Mouse (Mus musculus) embryonic fibroblast, embryonic 13.5 days (primary cell): ENCODE measurements around the gene Atp1b2. TPM values are rescaled to one million over a fixed set of nuclear protein-coding genes. Genes with fewer than 3 reads are reported as not detected.

Experiments used
- H3K27ac ChIP-seq: 2 replicates; pipeline ENCODE4 v1.5.1; 2012; ENCODE audit warnings: low read length, control low read depth, inconsistent platforms; ENCODE audit not compliant: insufficient read depth
- H3K4me1 ChIP-seq: 2 replicates; pipeline ENCODE4 v1.6.1; 2011; ENCODE audit warnings: low read length; ENCODE audit not compliant: control insufficient read depth, insufficient read depth
- H3K4me3 ChIP-seq: 2 replicates; pipeline ENCODE4 v1.5.1; 2011; ENCODE audit warnings: mild to moderate bottlenecking, control low read depth, low read length; ENCODE audit not compliant: insufficient read depth
- CTCF ChIP-seq: IDR thresholded peaks from 2 replicates; pipeline ENCODE4 v1.5.1; 2011; ENCODE audit warnings: mild to moderate bottlenecking, control low read depth, low read length, moderate library complexity, borderline replicate concordance; ENCODE audit not compliant: insufficient read depth
- POLR2A ChIP-seq: IDR thresholded peaks from 2 replicates; pipeline ENCODE4 v1.6.1; 2011; ENCODE audit warnings: low read depth, mild to moderate bottlenecking, control low read depth, low read length, moderate library complexity
- polyA plus RNA-seq: library from polyadenylated mRNA; stranded (reverse); fragments of >200 nt; gene quantifications from 2 replicates; pipeline ENCODE4 v1.2.4, GENCODE M21; 2011; ENCODE audit warnings: low read depth; ENCODE audit not compliant: missing spikeins, insufficient read length

The Atp1b2 gene
- polyA plus RNA-seq, 1 experiment: 2.7 TPM

- no peak overlapping the region for H3K4me3 ChIP-seq
- TF ChIP-seq CTCF: no peak
- no peak for TF ChIP-seq POLR2A
- H3K27ac ChIP-seq: no peak overlapping the region
- no peaks in the 10 kb centered on the region for H3K4me1 ChIP-seq
These were observed 12.9 kb downstream of the Atp1b2 start for GRCm38 (mm10) chr11:69592799-69593198.

GRCm38 (mm10) chr11:69591899-69592637 is 13.7 kb downstream of the Atp1b2 start:
- no peak for TF ChIP-seq CTCF
- Histone ChIP-seq H3K4me1 (no peaks in the 10 kb centered on the region), H3K4me3 (no peak overlapping the region), H3K27ac (no peak overlapping the region)

GRCm38 (mm10) chr11:69591424-69591823 is 14.3 kb downstream of the Atp1b2 start:
- TF ChIP-seq CTCF (no peak), POLR2A (no peak)
- Histone ChIP-seq H3K27ac (no peak overlapping the region), H3K4me1 (no peaks in the 10 kb centered on the region), H3K4me3 (no peak overlapping the region)

DNA sequence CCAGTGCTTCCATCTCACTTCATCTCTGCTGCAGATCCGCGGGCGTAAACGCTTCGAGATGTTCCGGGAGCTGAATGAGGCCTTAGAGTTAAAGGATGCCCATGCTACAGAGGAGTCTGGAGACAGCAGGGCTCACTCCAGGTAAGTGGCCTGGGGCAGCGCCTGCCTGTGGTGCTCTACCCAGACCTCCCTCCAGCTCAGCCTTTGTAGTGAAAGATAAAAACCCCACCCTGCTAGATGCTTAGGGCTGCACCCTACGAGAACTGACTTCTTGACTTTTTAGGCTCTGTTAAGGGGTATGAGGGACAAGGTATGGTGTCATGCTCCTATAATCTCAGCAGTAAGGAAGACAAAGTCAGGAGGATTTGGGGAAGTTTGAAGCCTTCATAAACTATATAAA is 15.1 kb downstream of the Atp1b2 start:
- H3K4me3 ChIP-seq: no peak overlapping the region
- TF ChIP-seq CTCF: no peak
- TF ChIP-seq POLR2A: no peak
- no peaks in the 10 kb centered on the region for H3K4me1 ChIP-seq
- H3K27ac ChIP-seq: no peak overlapping the region

- Histone ChIP-seq H3K27ac (no peak overlapping the region), H3K4me1 (no peaks in the 10 kb centered on the region), H3K4me3 (no peak overlapping the region)
- TF ChIP-seq POLR2A (no peak), CTCF (no peak)
These were observed 16.4 kb downstream of the Atp1b2 start for GRCm38 (mm10) chr11:69589207-69589834.

DNA sequence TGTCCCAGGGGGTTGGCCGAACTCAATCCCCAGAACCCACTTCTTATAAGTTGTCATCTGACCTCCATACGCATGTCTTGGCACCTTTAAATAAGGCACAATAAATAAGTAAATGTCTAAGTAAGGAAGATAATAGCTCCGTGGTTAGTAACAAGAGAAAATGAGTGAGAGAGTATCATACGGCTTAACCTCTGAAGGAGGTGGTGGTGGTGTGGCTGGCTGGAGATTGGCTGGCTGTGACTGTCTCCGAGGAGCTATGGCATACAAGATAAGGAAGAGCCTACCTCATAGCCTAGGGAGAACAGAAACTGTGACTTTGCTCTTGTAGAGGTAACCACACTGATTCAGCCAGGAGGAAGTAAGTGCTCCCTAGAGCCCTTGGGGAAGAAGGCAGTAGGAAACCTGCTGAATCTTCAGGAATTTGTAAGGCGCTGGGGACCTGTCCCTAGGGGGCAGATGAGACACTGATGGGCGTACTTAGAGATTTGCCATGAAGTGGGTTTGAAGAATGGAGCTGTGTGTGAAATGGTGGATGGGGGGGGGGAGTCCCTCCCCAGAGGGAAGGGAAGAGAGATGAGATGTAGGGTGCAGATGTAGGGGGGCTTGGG is 19.9 kb downstream of the Atp1b2 start:
- no peak overlapping the region for H3K27ac ChIP-seq
- no peak overlapping the region for H3K4me3 ChIP-seq
- TF ChIP-seq CTCF: no peak
- no peak for TF ChIP-seq POLR2A
- peaks cover 10% of the 10 kb centered on the region for H3K4me1 ChIP-seq

DNA sequence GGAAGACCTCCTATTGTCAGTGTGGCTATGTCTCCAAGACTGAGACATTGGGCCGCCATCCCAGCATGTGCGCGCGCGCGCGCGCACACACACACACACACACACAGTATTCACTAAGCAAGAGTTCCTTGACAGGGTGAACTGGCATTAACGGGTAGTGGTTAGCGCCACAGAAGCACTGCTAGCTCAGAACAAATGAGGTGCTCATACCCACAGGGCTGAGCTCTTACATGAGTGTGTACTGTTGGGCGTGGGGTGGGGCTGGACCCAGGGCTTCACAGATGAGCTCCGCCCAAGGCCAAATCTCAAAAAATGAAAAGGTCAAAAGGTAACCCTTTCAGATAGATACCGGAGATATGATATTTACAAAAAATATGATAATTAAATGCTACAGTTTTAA is 20.8 kb downstream of the Atp1b2 start:
- Histone ChIP-seq H3K27ac (no peak overlapping the region), H3K4me3 (no peak overlapping the region), H3K4me1 (peaks cover 10% of the 10 kb centered on the region)
- TF ChIP-seq POLR2A: no peak
- TF ChIP-seq CTCF: no peak

DNA sequence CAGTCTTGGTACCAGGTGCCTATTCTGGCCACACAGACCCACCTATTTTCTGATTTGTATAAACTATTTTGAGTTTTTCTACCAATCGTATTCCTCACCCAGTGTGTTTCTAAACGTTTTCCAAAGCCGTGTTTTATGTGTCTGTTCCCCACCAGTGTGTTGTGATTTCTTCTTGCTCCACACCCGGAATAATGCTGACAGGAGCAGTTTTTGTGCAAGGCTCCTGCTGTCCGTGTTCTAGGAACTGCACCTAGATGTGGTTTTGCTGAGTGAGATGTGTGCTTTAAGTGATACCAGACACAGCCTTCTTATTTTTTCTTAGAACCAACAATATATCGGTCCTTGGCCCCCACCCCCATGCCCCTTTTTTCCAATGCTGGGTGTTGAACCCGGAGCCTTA is 21.7 kb downstream of the Atp1b2 start:
- TF ChIP-seq POLR2A (no peak), CTCF (no peak)
- Histone ChIP-seq H3K27ac (no peak overlapping the region), H3K4me3 (no peak overlapping the region), H3K4me1 (peaks cover 10% of the 10 kb centered on the region)

DNA sequence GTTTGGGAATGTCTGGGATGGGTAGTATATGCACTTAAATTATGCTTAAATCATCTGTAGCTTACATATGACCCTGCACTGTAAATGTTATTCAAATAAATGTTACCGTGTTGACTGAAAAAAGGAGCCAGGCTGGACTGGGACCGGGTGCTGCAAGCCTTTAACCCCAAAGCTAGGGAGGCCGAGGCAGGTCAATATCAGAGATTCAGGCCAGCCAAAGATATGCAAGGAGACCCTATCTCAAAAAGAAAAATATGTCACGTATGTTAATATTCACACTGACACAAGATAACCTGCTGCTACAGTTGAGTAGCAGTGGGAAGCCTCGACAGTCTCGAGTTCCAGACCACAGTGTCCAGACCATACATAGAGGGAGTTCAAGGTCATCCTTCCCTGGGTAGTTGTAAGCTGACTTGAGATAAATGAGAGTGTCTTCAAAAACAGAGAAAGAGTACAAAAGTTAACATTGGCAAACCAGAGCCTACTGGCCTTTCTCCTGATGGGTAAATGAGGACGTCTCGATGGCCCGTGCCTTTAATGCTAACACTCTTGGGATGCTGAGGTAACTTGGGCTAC is 23.4 kb downstream of the Atp1b2 start:
- no peak for TF ChIP-seq POLR2A
- no peak for TF ChIP-seq CTCF
- H3K4me3 ChIP-seq: peak overlapping the region; percentile 42
- peaks cover 15% of the 10 kb centered on the region for H3K4me1 ChIP-seq
- H3K27ac ChIP-seq: no peak overlapping the region

- no peak for TF ChIP-seq CTCF
- TF ChIP-seq POLR2A: no peak
- Histone ChIP-seq H3K27ac (peak overlapping the region; percentile 75), H3K4me1 (peaks cover 18% of the 10 kb centered on the region), H3K4me3 (peak overlapping the region; percentile 90)
These were observed 23.9 kb downstream of the Atp1b2 start for GRCm38 (mm10) chr11:69581814-69582213.
